Mouse (Mus musculus) bone marrow, adult 2 months (tissue): Measurements from ENCODE around the gene Btnl10.

ENCODE experiments used
- CTCF ChIP-seq: fragments of 200-500 bp; IDR thresholded peaks from 2 replicates; pipeline ENCODE4 v1.5.1; 2011; ENCODE audit warnings: low read length, control low read depth; ENCODE audit not compliant: control insufficient read depth, insufficient read depth
- POLR2A ChIP-seq: fragments of 200-500 bp; IDR thresholded peaks from 2 replicates; pipeline ENCODE4 v1.6.1; 2011; ENCODE audit warnings: low read depth, mild to moderate bottlenecking, control low read depth, low read length, borderline replicate concordance; ENCODE audit not compliant: control insufficient read depth

GRCm38 (mm10) chr11:58961364-58962177 lies 43.9 kb downstream of the Btnl10 start:
- TF ChIP-seq CTCF = no peak
- TF ChIP-seq POLR2A = no peak
